Mouse (Mus musculus) CH12F3 (cell line): Measurements from ENCODE around the gene Csnk1g2.

Source experiments
- in situ Hi-C: fragments of 300-500 bp; cut with MboI; formaldehyde crosslinking; loops from 2 replicates; pipeline ENCODE4 v1.14.3; 2020; ENCODE audit warnings: low sequenced_read_pairs

The Csnk1g2 gene

GRCm38 (mm10) chr10:80622661-80623456 lies at the start of gene Csnk1g2:
Gene Csnk1g2 (plus strand): TSS chr10:80622838.
- in situ Hi-C loops = no loop called here

- in situ Hi-C loops = no loop called here
Measured at GRCm38 (mm10) chr10:80573944-80574343, 48.7 kb upstream of the Csnk1g2 start.

- in situ Hi-C loops = loop anchor here (5.0 kb wide), 1 partner anchor 107 kb away; no protein-coding TSS in a partner anchor
Measured at GRCm38 (mm10) chr10:80574896-80575295, 47.7 kb upstream of the Csnk1g2 start.

GRCm38 (mm10) chr10:80575925-80576324 lies 46.7 kb upstream of the Csnk1g2 start:
- in situ Hi-C loops = loop anchor here (5.0 kb wide), 1 partner anchor 106 kb away; no protein-coding TSS in a partner anchor

GRCm38 (mm10) chr10:80576351-80577194 lies 46.1 kb upstream of the Csnk1g2 start:
- in situ Hi-C loops = loop anchor here (5.0 kb wide), 1 partner anchor 106 kb away; no protein-coding TSS in a partner anchor

- in situ Hi-C loops = loop anchor here (5.0 kb wide), 1 partner anchor 105 kb away; no protein-coding TSS in a partner anchor
Measured at GRCm38 (mm10) chr10:80577195-80578130, 45.2 kb upstream of the Csnk1g2 start, which contains the start of gene Klf16. Gene Klf16 (minus strand): TSS chr10:80577321.

- in situ Hi-C loops = loop anchor here (5.0 kb wide), 1 partner anchor 104 kb away; no protein-coding TSS in a partner anchor
Measured at GRCm38 (mm10) chr10:80578131-80578750, 44.4 kb upstream of the Csnk1g2 start.

GRCm38 (mm10) chr10:80578911-80579310 lies 43.7 kb upstream of the Csnk1g2 start:
- in situ Hi-C loops = loop anchor here (5.0 kb wide), 1 partner anchor 103 kb away; no protein-coding TSS in a partner anchor

GRCm38 (mm10) chr10:80583047-80583446 lies 39.6 kb upstream of the Csnk1g2 start:
- in situ Hi-C loops = no loop called here

- in situ Hi-C loops = no loop called here
Measured at GRCm38 (mm10) chr10:80584045-80584488, 38.6 kb upstream of the Csnk1g2 start.

- in situ Hi-C loops = no loop called here
Measured at GRCm38 (mm10) chr10:80584642-80585552, 37.7 kb upstream of the Csnk1g2 start.

- in situ Hi-C loops = no loop called here
Measured at GRCm38 (mm10) chr10:80585581-80585980, 37.1 kb upstream of the Csnk1g2 start.

- in situ Hi-C loops = no loop called here
Measured at GRCm38 (mm10) chr10:80586407-80587304, 36.0 kb upstream of the Csnk1g2 start.

GRCm38 (mm10) chr10:80587305-80587657 lies 35.4 kb upstream of the Csnk1g2 start:
- in situ Hi-C loops = no loop called here

- in situ Hi-C loops = no loop called here
Measured at GRCm38 (mm10) chr10:80589127-80589878, 33.3 kb upstream of the Csnk1g2 start.

GRCm38 (mm10) chr10:80589879-80590854 lies 32.5 kb upstream of the Csnk1g2 start, which contains the start of gene Abhd17a:
Gene Abhd17a (minus strand): TSS chr10:80590341.
- in situ Hi-C loops = no loop called here
